Mouse (Mus musculus): ENCODE measurements at regions not wholly inside any gene's neighbourhood (a gene's known extent, or its start where the extent isn't known, plus 50 kb on each side); places are given as distances from the start of the nearest gene placed in this dataset.

DNA sequence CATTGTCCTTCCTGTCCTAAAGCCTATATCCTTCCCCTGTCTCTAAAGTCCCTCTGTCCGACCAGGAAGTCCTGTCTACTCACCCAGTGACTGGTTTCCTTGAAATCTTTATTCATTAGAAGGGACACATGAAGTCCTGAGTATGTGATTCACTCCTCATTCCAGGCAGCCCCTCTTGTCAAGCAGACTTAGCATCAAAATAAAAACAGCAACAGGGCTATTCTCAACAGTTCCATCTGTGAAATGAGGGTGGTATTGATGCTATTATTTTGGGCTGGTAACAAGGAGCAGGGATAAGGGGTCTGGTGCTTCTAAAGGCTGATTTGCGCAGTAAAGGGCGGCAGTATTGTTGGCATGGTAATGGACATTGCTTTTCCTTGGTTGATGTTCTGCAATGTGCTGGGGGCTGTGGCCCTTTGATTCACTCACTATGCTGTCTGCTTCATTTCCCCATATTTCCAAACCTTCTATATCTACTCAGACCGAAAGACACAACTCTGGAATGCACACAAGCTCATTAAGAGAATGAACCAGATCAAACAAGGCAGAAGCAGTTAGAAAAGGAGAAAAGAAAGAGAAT lies 2955.6 kb upstream of the Lrrc6 start:
- Histone ChIP-seq H3K9ac (ENCODE audit: low read length) (no peak overlapping the region), H3K4me1 (ENCODE audit: control insufficient read depth, insufficient read depth, low read length) (no peaks in the 10 kb centered on the region; the same call in 1 of the 2 replicates), H3K9me3 (replicated peaks; ENCODE audit: control insufficient read depth, low read length) (no peaks in the 10 kb centered on the region), H3K4me3 (ENCODE audit: low read depth, low read length) (no peak overlapping the region), H3K36me3 (ENCODE audit: control insufficient read depth, insufficient read depth, low read length) (no peaks in the 10 kb centered on the region), H3K27me3 (replicated peaks; ENCODE audit: control insufficient read depth, insufficient read depth, low read length) (no peaks in the 10 kb centered on the region), H3K4me2 (ENCODE audit: low read length) (no peak overlapping the region), H3K27ac (ENCODE audit: low read depth, low read length) (no peak overlapping the region)
- ATAC-seq (no peak), DNase-seq (ENCODE audit: low spot score) (no peak)
- WGBS: 20% methylated on average over 4 of the region's 4 CpGs

DNA sequence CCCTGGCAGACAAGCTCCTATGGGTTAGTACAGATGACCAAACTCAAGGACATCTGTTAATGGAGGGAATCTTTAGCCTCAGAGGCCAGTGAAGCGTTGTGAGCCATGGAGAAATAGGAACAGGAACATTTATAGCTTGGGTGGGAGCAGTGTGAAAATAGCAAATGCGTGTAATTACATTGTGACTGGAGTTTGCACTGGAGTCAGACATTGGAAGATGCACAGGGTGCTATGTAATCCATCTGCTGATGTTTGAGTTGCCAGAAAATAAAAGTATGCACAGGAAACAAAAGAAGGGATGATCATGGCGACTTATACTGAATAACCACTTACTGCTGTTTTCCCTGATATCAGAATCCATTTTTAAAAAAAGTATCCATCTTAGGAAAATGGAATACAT lies 2940.3 kb upstream of the Lrrc6 start:
- Histone ChIP-seq H3K4me2 (ENCODE audit: low read length) (no peak overlapping the region), H3K36me3 (ENCODE audit: control insufficient read depth, insufficient read depth, low read length) (no peaks in the 10 kb centered on the region), H3K4me3 (ENCODE audit: low read depth, low read length) (no peak overlapping the region), H3K4me1 (ENCODE audit: control insufficient read depth, insufficient read depth, low read length) (no peaks in the 10 kb centered on the region), H3K9me3 (replicated peaks; ENCODE audit: control insufficient read depth, low read length) (no peaks in the 10 kb centered on the region), H3K9ac (ENCODE audit: low read length) (no peak overlapping the region), H3K27me3 (replicated peaks; ENCODE audit: control insufficient read depth, insufficient read depth, low read length) (no peaks in the 10 kb centered on the region), H3K27ac (ENCODE audit: low read depth, low read length) (no peak overlapping the region)
- no peak for DNase-seq (ENCODE audit: low spot score)
- WGBS: 75% methylated on average over 3 of the region's 3 CpGs
- no peak for ATAC-seq

DNA sequence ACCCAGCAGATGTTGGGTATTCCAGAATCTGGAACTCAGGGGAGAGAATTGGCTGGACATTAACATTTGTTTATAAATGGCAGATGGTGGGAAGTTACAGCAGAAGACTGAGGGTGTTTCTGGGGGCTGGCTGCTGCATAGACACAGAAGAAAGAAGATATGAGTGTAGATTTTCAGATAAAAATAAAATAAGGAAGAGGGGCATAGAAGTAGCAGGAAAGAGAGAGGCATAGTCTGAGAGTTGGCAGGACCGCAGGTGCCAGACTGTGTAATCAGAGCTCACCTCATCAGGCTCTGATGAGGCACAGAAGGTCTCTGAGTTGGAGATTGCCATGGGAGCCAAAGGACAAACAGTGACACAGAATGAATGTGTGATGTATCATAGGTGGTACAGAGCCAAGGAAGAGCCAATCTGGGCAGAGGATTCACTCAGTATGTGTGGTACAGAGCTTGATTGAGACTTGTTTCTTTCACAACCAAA lies 2912.9 kb upstream of the Lrrc6 start:
- no peak for ATAC-seq
- H3K9ac ChIP-seq (ENCODE audit: low read length): no peak overlapping the region
- no peaks in the 10 kb centered on the region for H3K4me1 ChIP-seq (ENCODE audit: control insufficient read depth, insufficient read depth, low read length)
- H3K27ac ChIP-seq (ENCODE audit: low read depth, low read length): no peak overlapping the region
- DNase-seq (ENCODE audit: low spot score): peak; percentile 14
- no peaks in the 10 kb centered on the region for H3K27me3 ChIP-seq (replicated peaks; ENCODE audit: control insufficient read depth, insufficient read depth, low read length)
- H3K4me2 ChIP-seq (ENCODE audit: low read length): no peak overlapping the region
- no peaks in the 10 kb centered on the region for H3K36me3 ChIP-seq (ENCODE audit: control insufficient read depth, insufficient read depth, low read length)
- no peak overlapping the region for H3K4me3 ChIP-seq (ENCODE audit: low read depth, low read length)
- no peaks in the 10 kb centered on the region for H3K9me3 ChIP-seq (replicated peaks; ENCODE audit: control insufficient read depth, low read length)
- 97% methylated on average over 1 of the region's 1 CpGs for WGBS

DNA sequence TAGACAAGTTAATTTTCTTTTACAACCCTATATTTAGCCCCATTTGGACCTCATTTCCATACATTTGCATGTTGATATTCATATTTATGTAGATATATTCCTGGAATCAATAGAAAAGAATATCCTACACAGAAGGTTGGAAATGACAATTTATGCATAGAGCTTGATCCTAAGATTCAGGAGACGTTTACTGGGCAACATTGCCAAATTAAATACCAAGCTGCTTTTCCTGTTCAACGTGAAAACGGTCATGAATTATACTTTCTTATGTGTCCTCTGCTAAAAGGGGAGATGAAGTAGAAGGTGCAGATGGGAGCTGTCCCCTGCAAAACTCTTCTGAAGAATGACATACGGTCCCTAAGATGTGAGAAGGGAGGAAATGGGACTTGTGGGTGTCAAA lies 2888.9 kb upstream of the Lrrc6 start:
- Histone ChIP-seq H3K27me3 (replicated peaks; ENCODE audit: control insufficient read depth, insufficient read depth, low read length) (no peaks in the 10 kb centered on the region), H3K36me3 (ENCODE audit: control insufficient read depth, insufficient read depth, low read length) (no peaks in the 10 kb centered on the region), H3K27ac (ENCODE audit: low read depth, low read length) (no peak overlapping the region), H3K4me2 (ENCODE audit: low read length) (no peak overlapping the region), H3K4me3 (ENCODE audit: low read depth, low read length) (no peak overlapping the region), H3K4me1 (ENCODE audit: control insufficient read depth, insufficient read depth, low read length) (no peaks in the 10 kb centered on the region), H3K9ac (ENCODE audit: low read length) (no peak overlapping the region), H3K9me3 (replicated peaks; ENCODE audit: control insufficient read depth, low read length) (no peaks in the 10 kb centered on the region)
- WGBS: 76% methylated on average over 4 of the region's 4 CpGs
- peak; percentile 42; the same call in 1 of the 2 replicates for ATAC-seq
- peak; percentile 46 for DNase-seq (ENCODE audit: low spot score)

DNA sequence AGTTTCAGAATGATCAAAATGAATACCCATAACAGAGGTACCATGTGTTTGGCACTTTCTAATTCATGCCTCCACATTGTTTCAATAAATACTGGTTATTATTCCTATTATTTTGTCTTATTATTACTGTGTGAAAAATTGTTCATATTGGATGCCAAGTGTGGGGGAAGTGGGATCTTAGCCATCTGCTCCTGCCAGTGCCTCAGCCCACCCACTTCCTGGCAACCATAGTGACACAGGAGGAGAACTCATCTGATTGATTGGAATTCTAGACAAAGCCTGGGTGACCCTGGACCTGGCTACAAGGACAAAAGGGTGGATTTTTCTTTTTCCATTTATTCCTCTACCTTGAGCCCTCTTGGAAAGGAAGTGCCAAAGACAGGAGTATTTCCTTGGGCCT lies 2886.8 kb upstream of the Lrrc6 start:
- Histone ChIP-seq H3K4me2 (ENCODE audit: low read length) (no peak overlapping the region), H3K9ac (ENCODE audit: low read length) (no peak overlapping the region), H3K9me3 (replicated peaks; ENCODE audit: control insufficient read depth, low read length) (no peaks in the 10 kb centered on the region), H3K4me3 (ENCODE audit: low read depth, low read length) (no peak overlapping the region), H3K4me1 (ENCODE audit: control insufficient read depth, insufficient read depth, low read length) (no peaks in the 10 kb centered on the region), H3K36me3 (ENCODE audit: control insufficient read depth, insufficient read depth, low read length) (no peaks in the 10 kb centered on the region), H3K27me3 (replicated peaks; ENCODE audit: control insufficient read depth, insufficient read depth, low read length) (no peaks in the 10 kb centered on the region), H3K27ac (ENCODE audit: low read depth, low read length) (no peak overlapping the region)
- DNase-seq (ENCODE audit: low spot score) (peak; percentile 30), ATAC-seq (no peak)

DNA sequence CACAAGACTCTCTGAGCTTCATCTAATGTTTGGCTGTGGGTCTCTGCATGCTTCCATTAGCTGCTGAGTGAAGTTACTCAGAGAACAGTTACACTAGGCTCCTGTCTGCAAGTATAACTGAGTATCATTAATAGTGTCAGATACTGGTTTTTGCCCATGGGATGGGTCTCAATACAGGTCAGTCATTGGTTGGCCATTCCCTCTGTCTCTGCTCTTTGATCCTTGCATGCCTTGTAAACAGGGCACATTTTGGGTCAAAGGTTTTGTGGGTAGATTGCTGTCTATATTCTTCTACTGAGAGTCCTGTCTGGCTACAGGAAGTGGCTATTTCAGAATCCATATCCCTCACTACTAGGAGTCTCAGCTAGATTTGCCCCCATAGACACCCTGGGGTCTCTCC lies 2864.7 kb upstream of the Lrrc6 start:
- no peaks in the 10 kb centered on the region for H3K9me3 ChIP-seq (replicated peaks; ENCODE audit: control insufficient read depth, low read length)
- no peaks in the 10 kb centered on the region for H3K36me3 ChIP-seq (ENCODE audit: control insufficient read depth, insufficient read depth, low read length)
- H3K27ac ChIP-seq (ENCODE audit: low read depth, low read length): no peak overlapping the region
- no peak overlapping the region for H3K4me2 ChIP-seq (ENCODE audit: low read length)
- H3K4me3 ChIP-seq (ENCODE audit: low read depth, low read length): no peak overlapping the region
- H3K9ac ChIP-seq (ENCODE audit: low read length): no peak overlapping the region
- no peaks in the 10 kb centered on the region for H3K27me3 ChIP-seq (replicated peaks; ENCODE audit: control insufficient read depth, insufficient read depth, low read length)
- no peaks in the 10 kb centered on the region for H3K4me1 ChIP-seq (ENCODE audit: control insufficient read depth, insufficient read depth, low read length)
- ATAC-seq (no peak), DNase-seq (ENCODE audit: low spot score) (no peak)

DNA sequence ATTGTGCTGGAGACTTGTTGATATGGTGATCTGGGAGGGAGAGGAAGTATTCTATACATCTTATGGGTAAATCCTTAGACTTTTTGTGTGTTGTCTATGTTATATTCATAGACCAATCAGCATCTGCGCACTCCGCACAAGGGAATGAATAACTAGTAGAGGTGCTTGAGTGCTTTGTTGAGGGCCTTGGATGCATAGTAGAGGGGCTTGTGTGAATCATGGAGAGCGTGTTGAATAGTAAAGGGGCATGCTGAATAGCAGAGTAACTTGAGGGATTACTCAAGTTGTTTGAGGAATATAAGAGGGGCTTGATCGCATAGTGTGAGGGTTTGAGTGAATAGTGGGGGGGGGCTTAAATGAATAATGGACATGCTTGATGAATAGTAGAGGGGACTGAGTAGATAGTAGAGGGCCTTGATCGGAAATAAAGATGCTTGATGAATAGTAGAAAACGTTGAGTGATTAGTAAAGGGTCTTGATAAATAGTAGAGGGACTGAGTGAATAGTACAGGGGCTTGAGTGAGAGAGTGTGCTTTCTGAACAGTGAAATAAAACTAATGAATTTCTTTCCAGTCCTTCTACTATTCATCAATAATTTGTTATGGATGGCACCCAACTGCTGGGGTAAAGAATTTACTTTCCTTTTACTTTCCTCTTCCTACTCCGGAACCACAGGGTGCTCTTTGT lies 2849.5 kb upstream of the Lrrc6 start:
- Histone ChIP-seq H3K36me3 (ENCODE audit: control insufficient read depth, insufficient read depth, low read length) (no peaks in the 10 kb centered on the region), H3K9ac (ENCODE audit: low read length) (no peak overlapping the region), H3K4me2 (ENCODE audit: low read length) (no peak overlapping the region), H3K4me3 (ENCODE audit: low read depth, low read length) (no peak overlapping the region), H3K27me3 (replicated peaks; ENCODE audit: control insufficient read depth, insufficient read depth, low read length) (no peaks in the 10 kb centered on the region), H3K27ac (ENCODE audit: low read depth, low read length) (no peak overlapping the region), H3K9me3 (replicated peaks; ENCODE audit: control insufficient read depth, low read length) (no peaks in the 10 kb centered on the region), H3K4me1 (ENCODE audit: control insufficient read depth, insufficient read depth, low read length) (no peaks in the 10 kb centered on the region)
- ATAC-seq (0 out of 2 replicates have a peak, but pooled peaks have one; percentile 37), DNase-seq (ENCODE audit: low spot score) (peak; percentile 2)
- WGBS: 55% methylated on average over 7 of the region's 7 CpGs

DNA sequence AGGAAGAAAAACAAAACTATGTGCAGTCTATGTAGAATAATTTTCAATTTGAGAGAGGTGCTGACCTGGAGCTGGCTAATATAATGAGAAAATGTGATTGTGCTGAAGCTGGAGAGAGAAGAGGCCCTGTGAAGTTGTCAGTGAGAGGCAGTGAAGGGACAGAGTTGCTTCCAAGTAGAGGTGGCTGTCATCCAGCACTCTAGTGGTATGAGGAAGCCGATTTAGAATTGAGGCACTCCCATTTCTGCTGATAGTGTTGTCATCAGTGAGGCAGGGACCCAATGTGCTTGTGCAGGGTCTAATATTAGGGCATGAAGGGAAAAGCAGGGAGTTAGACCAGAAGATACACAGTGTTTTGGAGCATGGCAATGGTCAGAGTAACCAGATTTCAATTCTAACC lies 2845.4 kb upstream of the Lrrc6 start:
- Histone ChIP-seq H3K27ac (ENCODE audit: low read depth, low read length) (no peak overlapping the region), H3K4me3 (ENCODE audit: low read depth, low read length) (no peak overlapping the region), H3K36me3 (ENCODE audit: control insufficient read depth, insufficient read depth, low read length) (no peaks in the 10 kb centered on the region), H3K27me3 (replicated peaks; ENCODE audit: control insufficient read depth, insufficient read depth, low read length) (no peaks in the 10 kb centered on the region), H3K4me1 (ENCODE audit: control insufficient read depth, insufficient read depth, low read length) (no peaks in the 10 kb centered on the region), H3K9ac (ENCODE audit: low read length) (no peak overlapping the region), H3K9me3 (replicated peaks; ENCODE audit: control insufficient read depth, low read length) (no peaks in the 10 kb centered on the region), H3K4me2 (ENCODE audit: low read length) (no peak overlapping the region)
- DNase-seq (ENCODE audit: low spot score) (no peak), ATAC-seq (no peak)
- WGBS: 91% methylated on average over 1 of the region's 1 CpGs

DNA sequence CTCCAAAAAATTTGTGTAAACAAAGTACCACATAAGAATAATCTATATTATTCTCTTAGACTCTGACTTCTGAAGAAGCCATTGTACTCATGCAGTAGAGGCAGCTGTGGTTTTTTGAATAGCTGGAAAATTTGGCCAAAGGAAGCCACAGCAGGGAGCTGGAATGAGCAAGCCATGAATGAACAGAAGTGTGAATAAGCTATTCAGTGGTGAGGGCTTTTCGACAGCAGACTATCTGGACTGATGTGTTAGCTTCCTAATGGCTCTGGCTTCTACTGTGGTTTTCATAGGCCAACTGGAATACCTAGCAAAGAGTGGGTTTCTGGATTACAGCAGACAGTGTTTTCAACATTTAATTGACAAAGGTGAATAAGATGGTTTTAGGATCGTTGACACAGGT lies 2842.0 kb upstream of the Lrrc6 start:
- no peak overlapping the region for H3K4me3 ChIP-seq (ENCODE audit: low read depth, low read length)
- 24% methylated on average over 2 of the region's 2 CpGs for WGBS
- H3K36me3 ChIP-seq (ENCODE audit: control insufficient read depth, insufficient read depth, low read length): no peaks in the 10 kb centered on the region
- H3K27me3 ChIP-seq (replicated peaks; ENCODE audit: control insufficient read depth, insufficient read depth, low read length): no peaks in the 10 kb centered on the region
- peak; percentile 1 for DNase-seq (ENCODE audit: low spot score)
- H3K9me3 ChIP-seq (replicated peaks; ENCODE audit: control insufficient read depth, low read length): no peaks in the 10 kb centered on the region
- no peak overlapping the region for H3K27ac ChIP-seq (ENCODE audit: low read depth, low read length)
- ATAC-seq: no peak
- no peaks in the 10 kb centered on the region for H3K4me1 ChIP-seq (ENCODE audit: control insufficient read depth, insufficient read depth, low read length)
- no peak overlapping the region for H3K4me2 ChIP-seq (ENCODE audit: low read length)
- no peak overlapping the region for H3K9ac ChIP-seq (ENCODE audit: low read length)
